Mouse (Mus musculus) thymus, adult 2 months (tissue): Measurements from ENCODE around the gene Capn1.
A peak's percentile ranks its signal among the peaks of the same experiment; 100 is the strongest.

Source experiments
- CTCF ChIP-seq: fragments of 200-500 bp; IDR thresholded peaks from 2 replicates; pipeline ENCODE4 v1.5.1; 2012; ENCODE audit warnings: mild to moderate bottlenecking, control low read depth, low read length, moderate library complexity, borderline replicate concordance; ENCODE audit not compliant: control insufficient read depth, poor library complexity, insufficient read depth; ENCODE audit errors: extremely low read depth
- POLR2A ChIP-seq: fragments of 200-500 bp; IDR thresholded peaks from 2 replicates; pipeline ENCODE4 v1.6.1; 2012; ENCODE audit warnings: mild to moderate bottlenecking, low read length, control low read depth, moderate library complexity; ENCODE audit not compliant: control insufficient read depth, poor library complexity, insufficient read depth; ENCODE audit errors: extremely low read depth

DNA sequence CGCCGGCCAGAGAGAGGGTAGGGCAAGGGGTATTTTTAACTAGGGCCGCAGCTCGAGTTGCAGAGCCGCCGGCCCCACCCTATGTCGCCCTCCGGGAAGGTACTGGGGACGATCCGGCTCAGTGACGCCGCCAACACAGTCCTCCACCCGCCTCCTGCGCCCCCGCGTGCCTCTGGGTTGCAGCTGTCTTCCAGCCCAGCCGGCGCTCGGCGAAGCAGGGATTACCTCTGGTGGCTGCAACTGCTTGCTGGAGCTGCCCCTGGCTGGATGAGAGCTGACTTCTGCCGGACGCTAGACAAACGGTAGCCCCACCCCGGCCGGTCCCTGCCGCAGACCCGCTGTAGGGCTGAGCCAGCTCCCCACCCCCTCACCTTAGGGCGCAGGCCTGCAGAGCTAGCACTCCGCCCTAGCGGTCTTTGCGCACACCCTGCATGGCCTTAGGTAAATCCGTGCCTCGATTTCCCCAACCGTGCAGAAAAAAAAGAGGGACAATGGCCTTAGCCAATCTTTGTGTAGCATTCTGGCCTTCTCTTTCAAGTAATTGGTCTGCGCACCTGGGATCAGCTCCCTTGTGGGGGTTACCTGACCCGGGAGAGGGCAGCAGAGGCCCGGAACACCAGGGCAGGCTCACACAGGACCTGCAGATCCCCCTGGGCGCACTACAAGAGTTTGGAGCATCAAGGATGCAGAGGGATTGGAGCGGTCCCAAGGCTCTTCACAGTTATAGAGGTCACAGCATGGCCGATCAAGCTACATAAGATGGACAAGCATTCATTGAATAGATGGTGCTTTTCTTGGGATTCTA, at the start of gene Capn1:
- 0 out of 2 replicates have a peak, but pooled peaks have one; percentile 41 for TF ChIP-seq CTCF
- no peak for TF ChIP-seq POLR2A
